Mouse (Mus musculus) small intestine, adult 2 months (tissue): Measurements from ENCODE around the gene Pou2f3.

ENCODE experiments used
- CTCF ChIP-seq: fragments of 200-500 bp; IDR thresholded peaks from 2 replicates; pipeline ENCODE4 v1.5.1; 2012; ENCODE audit warnings: low read depth, mild to moderate bottlenecking, control low read depth, inconsistent platforms, low read length, moderate library complexity, mixed read lengths; ENCODE audit not compliant: insufficient replicate concordance, insufficient read length; ENCODE audit errors: extremely low read depth
- POLR2A ChIP-seq: fragments of 200-500 bp; IDR thresholded peaks from 2 replicates; pipeline ENCODE4 v1.6.1; 2012; ENCODE audit warnings: low read depth, mild to moderate bottlenecking, control low read depth, inconsistent platforms, low read length, moderate library complexity

- no peak for TF ChIP-seq CTCF
- TF ChIP-seq POLR2A, result no peak
Measured at GRCm38 (mm10) chr9:43191561-43191960, 18.6 kb downstream of the Pou2f3 start.
